Comparison of ENCODE assay signal across 27 mouse cellular contexts in genomic region chr10:128606483-128606882, GRCm38 (mm10).
"Had no signal": no experiment of that assay in that cellular context is flagged by ENCODE, and none has a peak within 500 bp of the region (broad histone marks: within the 10 kb centered on the region; RNA-seq: fewer than 3 reads in every experiment).

No protein-coding gene starts in this region.

- H3K4me1 ChIP-seq: hindbrain, embryonic 10.5 days; hindbrain, embryonic 12.5 days; hindbrain, embryonic 15.5 days; intestine, embryonic 15.5 days; kidney, embryonic 15.5 days; limb, embryonic 13.5 days; limb, embryonic 15.5 days had no signal

- H3K27me3 ChIP-seq: heart, embryonic 12.5 days; hindbrain, embryonic 12.5 days; hindbrain, embryonic 15.5 days; intestine, embryonic 15.5 days; kidney, embryonic 15.5 days; limb, embryonic 13.5 days; limb, embryonic 15.5 days; liver, embryonic 12.5 days had no signal

- H3K9ac ChIP-seq: heart, embryonic 12.5 days; hindbrain, embryonic 12.5 days; hindbrain, embryonic 15.5 days; intestine, embryonic 15.5 days; kidney, embryonic 15.5 days; limb, embryonic 13.5 days; limb, embryonic 15.5 days; liver, embryonic 12.5 days; liver, embryonic 14.5 days had no signal

- ATAC-seq: inflammation-experienced regulatory T-cells, adult 6 months; intestine, embryonic 15.5 days; intestine, postnatal 0 days; liver, embryonic 12.5 days had no signal

- DNase-seq: gastrocnemius, adult 2 months; gastrocnemius, postnatal 10 days; gastrocnemius, postnatal 25 days; heart, adult 18-20 months; heart, postnatal 10 days; heart, postnatal 4 days; kidney, adult 2 months; kidney, adult 9 months; kidney, postnatal 10 days; kidney, postnatal 25 days; kidney, postnatal 4 days; left cerebral cortex, postnatal 4 days had no signal

- H3K4me3 ChIP-seq: gastrocnemius, adult 2 months; heart, embryonic 10.5 days; heart, embryonic 12.5 days; hindbrain, embryonic 10.5 days; hindbrain, embryonic 12.5 days; hindbrain, embryonic 15.5 days; intestine, embryonic 15.5 days; kidney, embryonic 15.5 days; layer of hippocampus, adult 2 months; left cerebral cortex, adult 2 months; limb, embryonic 13.5 days; limb, embryonic 15.5 days; liver, embryonic 12.5 days had no signal

- H3K4me2 ChIP-seq: heart, embryonic 12.5 days; hindbrain, embryonic 12.5 days; hindbrain, embryonic 15.5 days; intestine, embryonic 15.5 days; kidney, embryonic 15.5 days; limb, embryonic 13.5 days; limb, embryonic 15.5 days; liver, embryonic 12.5 days had no signal

- H3K9me3 ChIP-seq: heart, embryonic 10.5 days; heart, embryonic 12.5 days; hindbrain, embryonic 10.5 days; hindbrain, embryonic 12.5 days; hindbrain, embryonic 15.5 days; intestine, embryonic 15.5 days; kidney, embryonic 15.5 days; limb, embryonic 13.5 days; limb, embryonic 15.5 days; liver, embryonic 12.5 days had no signal

- H3K27ac ChIP-seq: gastrocnemius, adult 2 months; heart, embryonic 10.5 days; hindbrain, embryonic 10.5 days; hindbrain, embryonic 12.5 days; hindbrain, embryonic 15.5 days; intestine, embryonic 15.5 days; kidney, embryonic 15.5 days; layer of hippocampus, adult 2 months; left cerebral cortex, adult 2 months; limb, embryonic 13.5 days; limb, embryonic 15.5 days; liver, embryonic 12.5 days; liver, embryonic 14.5 days had no signal

- H3K36me3 ChIP-seq: heart, embryonic 10.5 days; heart, embryonic 12.5 days; hindbrain, embryonic 10.5 days; hindbrain, embryonic 12.5 days; hindbrain, embryonic 15.5 days; intestine, embryonic 15.5 days; kidney, embryonic 15.5 days; limb, embryonic 13.5 days; limb, embryonic 15.5 days; liver, embryonic 12.5 days had no signal
